Mouse (Mus musculus) right cerebral cortex, postnatal 4 days (tissue): ENCODE data around the gene Timp2.

ENCODE experiments used
- DNase-seq: peaks from one replicate; pipeline ENCODE4 v3.0.0-alpha.2; 2022

The Timp2 gene

GRCm38 (mm10) chr11:118369251-118369650 lies 13.7 kb upstream of the Timp2 start:
- no peak for DNase-seq

GRCm38 (mm10) chr11:118368330-118368729 lies 12.8 kb upstream of the Timp2 start:
- peak; percentile 46 for DNase-seq

GRCm38 (mm10) chr11:118366559-118366958 lies 11.0 kb upstream of the Timp2 start:
- DNase-seq, result no peak

GRCm38 (mm10) chr11:118366108-118366507 lies 10.6 kb upstream of the Timp2 start:
- no peak for DNase-seq

GRCm38 (mm10) chr11:118365171-118365570 lies 9.6 kb upstream of the Timp2 start:
- DNase-seq, result no peak

GRCm38 (mm10) chr11:118364021-118364420 lies 8.5 kb upstream of the Timp2 start:
- no peak for DNase-seq

- DNase-seq, result no peak
These were observed 7.5 kb upstream of the Timp2 start for GRCm38 (mm10) chr11:118362971-118363518.

- no peak for DNase-seq
These were observed 7.0 kb upstream of the Timp2 start for GRCm38 (mm10) chr11:118362501-118362900.

GRCm38 (mm10) chr11:118360907-118361341 lies 5.4 kb upstream of the Timp2 start:
- DNase-seq, result peak; percentile 59

GRCm38 (mm10) chr11:118360491-118360890 lies 5.0 kb upstream of the Timp2 start:
- DNase-seq, result no peak

GRCm38 (mm10) chr11:118355205-118355604 lies 335 bp downstream of the Timp2 start:
- peak; percentile 93 for DNase-seq

- DNase-seq, result peak; percentile 58
These were observed 826 bp downstream of the Timp2 start for GRCm38 (mm10) chr11:118354636-118355191.

- DNase-seq, result no peak
These were observed 6.0 kb downstream of the Timp2 start for GRCm38 (mm10) chr11:118349494-118349893.

GRCm38 (mm10) chr11:118348877-118349276 lies 6.7 kb downstream of the Timp2 start:
- no peak for DNase-seq

- DNase-seq, result no peak
These were observed 7.1 kb downstream of the Timp2 start for GRCm38 (mm10) chr11:118348419-118348818.

GRCm38 (mm10) chr11:118347911-118348310 lies 7.6 kb downstream of the Timp2 start:
- DNase-seq, result no peak

GRCm38 (mm10) chr11:118347391-118347790 lies 8.1 kb downstream of the Timp2 start:
- DNase-seq, result no peak

- no peak for DNase-seq
These were observed 9.0 kb downstream of the Timp2 start for GRCm38 (mm10) chr11:118346395-118347096.

GRCm38 (mm10) chr11:118345693-118346092 lies 9.8 kb downstream of the Timp2 start:
- DNase-seq, result peak; percentile 64

- DNase-seq, result no peak
These were observed 11.9 kb downstream of the Timp2 start for GRCm38 (mm10) chr11:118343629-118344028.

- DNase-seq, result no peak
These were observed 13.0 kb downstream of the Timp2 start, which contains the start of gene Cep295nl for GRCm38 (mm10) chr11:118342400-118342981. Cep295nl (minus strand) TSS chr11:118342500.

- no peak for DNase-seq
These were observed 17.9 kb downstream of the Timp2 start for GRCm38 (mm10) chr11:118337491-118338168.

GRCm38 (mm10) chr11:118333431-118333830 lies 22.1 kb downstream of the Timp2 start:
- DNase-seq, result no peak
